Mouse (Mus musculus) layer of hippocampus, postnatal 14 days (tissue): Measurements from ENCODE around the gene Gm10401. TPM values are rescaled to one million over a fixed set of nuclear protein-coding genes. Genes with fewer than 3 reads are reported as not detected.

ENCODE experiments used
- DNase-seq, 2 experiments: peaks; one replicate each; pipeline ENCODE4 v3.0.0; 2021 to 2022; ENCODE audit warnings: low spot score in 2 of 2, mixed read lengths in 1 of 2
- total RNA-seq, 2 experiments: library from RNA; stranded (reverse); gene quantifications; 2 replicates each; pipeline ENCODE4 v1.2.3; 2021

Gene Gm10401
- total RNA-seq, 2 experiments from 2014 or later: not detected

DNA sequence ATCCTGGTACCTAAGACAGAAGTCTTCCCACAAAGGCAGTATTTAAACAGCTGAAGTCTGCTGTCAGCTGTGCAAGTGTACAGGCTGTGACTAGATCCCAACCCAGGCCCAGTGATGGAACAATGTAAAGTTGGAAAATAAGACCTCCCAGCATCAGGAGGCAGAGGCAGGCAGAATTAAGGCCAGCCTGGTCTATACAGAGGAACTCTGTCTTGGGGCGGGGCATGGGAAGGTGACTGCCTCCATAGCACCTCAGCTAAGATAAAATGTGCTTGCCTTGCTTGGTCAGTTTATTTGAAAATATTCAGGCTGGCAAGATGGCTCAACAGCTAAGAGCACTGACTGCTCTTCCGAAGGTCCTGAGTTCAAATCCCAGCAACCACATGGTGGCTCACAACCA lies 27.6 kb downstream of the Gm10401 start:
- DNase-seq: no peak

- no peak for DNase-seq
Observed at GRCm38 (mm10) chr5:115069611-115070010, 28.5 kb downstream of the Gm10401 start.

- DNase-seq: no peak
Observed at GRCm38 (mm10) chr5:115068671-115069421, 29.2 kb downstream of the Gm10401 start.

DNA sequence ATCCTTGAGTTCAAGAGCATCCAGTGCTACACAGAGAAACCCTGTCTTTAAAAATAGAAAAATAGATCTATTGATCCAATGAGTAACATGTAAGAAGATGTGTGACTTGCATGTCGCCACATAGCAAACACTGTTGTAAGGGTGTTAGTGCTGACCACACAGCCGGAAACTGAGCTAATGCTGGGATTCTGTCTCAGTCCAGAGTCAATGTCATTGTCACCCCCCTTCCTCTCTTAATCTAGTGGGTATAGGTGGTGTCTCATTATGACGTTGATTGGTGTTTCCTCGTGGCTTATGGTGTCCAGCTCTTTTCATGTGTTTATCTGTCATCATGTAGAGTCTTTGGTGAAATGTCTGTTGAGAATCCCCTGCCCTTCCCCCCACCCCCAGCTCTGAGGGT lies 31.9 kb downstream of the Gm10401 start:
- DNase-seq: no peak

- DNase-seq: no peak
Observed at GRCm38 (mm10) chr5:115063391-115063790, 34.7 kb downstream of the Gm10401 start.

- DNase-seq: no peak
Observed at GRCm38 (mm10) chr5:115062566-115062965, 35.5 kb downstream of the Gm10401 start.

DNA sequence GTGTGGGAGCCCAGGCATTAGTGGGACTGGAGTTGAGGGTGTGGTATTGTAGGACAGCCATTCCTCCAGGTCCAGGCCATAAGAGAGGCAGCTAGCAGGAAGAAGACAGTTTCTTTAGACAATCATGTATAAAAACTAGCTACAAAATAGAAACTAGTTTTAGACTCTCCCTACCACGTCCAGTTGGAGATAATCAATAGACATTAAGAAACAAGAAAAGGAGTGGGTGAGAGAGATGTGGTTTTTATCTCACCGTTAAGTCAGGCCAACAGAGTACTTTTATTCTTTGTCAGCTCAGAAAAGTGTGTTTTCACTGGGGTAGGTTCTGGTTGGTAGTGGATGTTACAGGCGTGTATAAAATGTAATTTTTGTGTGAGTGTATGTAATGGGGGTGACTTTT lies 37.1 kb downstream of the Gm10401 start:
- DNase-seq: no peak

DNA sequence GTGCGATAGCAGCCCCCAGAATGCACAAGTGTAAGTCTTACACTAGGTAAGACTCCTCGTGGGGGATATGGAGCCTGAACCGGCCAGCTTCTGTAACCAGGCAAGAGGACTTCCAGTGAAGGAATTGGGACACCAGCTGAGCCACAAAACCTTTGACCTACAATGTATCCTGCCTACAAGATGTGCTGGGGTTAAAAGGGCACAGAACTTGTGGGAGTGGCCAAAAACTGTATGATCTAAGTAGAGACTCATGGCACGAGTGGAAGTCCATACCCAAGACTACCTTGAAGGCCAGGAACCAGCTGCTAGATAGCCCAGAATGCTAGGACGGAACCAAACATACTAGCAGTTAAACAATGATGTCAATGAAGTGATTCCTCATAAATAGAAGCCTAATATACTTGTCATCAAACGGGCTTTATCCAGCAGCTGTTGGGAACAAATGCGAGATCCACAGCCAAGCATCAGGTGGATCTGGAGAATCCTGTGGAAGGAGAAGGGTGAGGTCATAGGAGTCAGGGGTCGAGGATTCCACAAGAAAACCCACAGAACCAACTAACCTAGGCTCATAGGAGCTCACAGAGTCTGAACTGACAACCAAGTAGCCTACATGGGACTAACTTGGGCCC lies 37.9 kb downstream of the Gm10401 start:
- DNase-seq: no peak

GRCm38 (mm10) chr5:115058584-115059297 lies 39.4 kb downstream of the Gm10401 start:
- no peak for DNase-seq

DNA sequence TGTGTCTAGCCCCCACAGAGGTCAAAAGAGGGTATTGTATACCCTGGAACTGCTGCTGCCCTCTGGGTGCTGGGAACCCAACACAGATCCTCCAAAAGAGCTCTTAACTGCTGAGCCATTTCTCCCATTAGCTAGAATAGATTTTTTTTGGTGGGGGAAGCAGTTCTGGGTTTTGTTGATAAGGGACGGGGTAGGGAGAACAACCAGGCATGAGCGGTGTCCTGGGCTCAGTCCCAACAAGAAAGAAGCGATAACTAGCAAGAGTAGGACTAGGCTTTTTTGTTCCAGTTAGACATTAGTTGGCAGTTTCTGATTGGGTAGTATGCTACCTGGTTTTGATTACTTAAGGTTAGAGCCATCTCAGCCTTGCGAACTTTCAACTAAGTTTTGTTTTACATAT lies 40.9 kb downstream of the Gm10401 start:
- no peak for DNase-seq

GRCm38 (mm10) chr5:115055418-115055817 lies 42.7 kb downstream of the Gm10401 start:
- DNase-seq: no peak

DNA sequence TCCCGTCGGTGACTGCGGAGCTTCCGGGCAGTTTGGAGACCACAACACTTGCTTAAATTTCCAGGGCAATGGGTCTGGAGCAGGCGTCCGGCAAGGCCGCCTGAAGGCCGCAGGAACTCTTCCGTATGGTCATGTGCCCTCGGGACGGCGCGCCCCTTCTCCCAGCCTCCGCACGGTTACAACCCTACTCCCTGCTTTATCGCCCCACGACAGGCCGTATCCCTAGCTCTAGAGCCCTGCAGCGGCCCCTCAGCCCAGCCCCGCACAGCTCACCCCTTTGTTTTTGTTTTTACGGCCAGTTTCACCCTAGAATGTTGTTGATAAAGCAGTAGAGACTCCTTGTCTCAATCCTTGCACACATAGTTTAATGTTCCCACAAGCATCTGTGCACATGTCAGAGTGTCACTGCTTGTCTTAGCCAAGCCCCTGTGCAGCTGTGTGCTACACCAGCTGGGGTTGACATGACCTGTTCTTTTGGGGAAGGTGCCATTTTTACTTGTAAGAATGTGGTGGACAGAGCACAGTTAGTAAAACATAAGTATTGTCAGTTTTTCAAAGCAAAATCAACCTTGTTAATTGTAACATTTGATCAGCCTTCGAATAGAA lies 44.2 kb downstream of the Gm10401 start:
- DNase-seq: no peak

DNA sequence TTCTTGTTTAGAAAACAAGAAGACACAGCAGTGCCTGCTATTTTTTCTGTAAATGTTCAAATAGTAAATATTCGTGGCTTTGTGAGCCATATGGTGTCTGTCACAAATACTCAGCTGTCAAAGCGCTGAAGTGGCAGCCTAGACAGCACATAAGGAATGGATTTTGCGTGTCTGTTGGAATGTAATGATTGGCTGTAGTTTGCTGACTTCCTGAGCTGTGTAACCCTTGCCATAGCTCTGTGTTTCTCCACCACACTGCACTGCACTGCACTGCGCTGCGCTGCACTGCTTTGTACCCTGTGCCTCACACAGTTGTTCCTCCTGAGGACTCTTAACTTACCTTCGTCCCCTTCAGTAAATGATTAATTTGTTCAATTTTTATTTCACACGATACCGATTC lies 45.5 kb downstream of the Gm10401 start:
- no peak for DNase-seq

DNA sequence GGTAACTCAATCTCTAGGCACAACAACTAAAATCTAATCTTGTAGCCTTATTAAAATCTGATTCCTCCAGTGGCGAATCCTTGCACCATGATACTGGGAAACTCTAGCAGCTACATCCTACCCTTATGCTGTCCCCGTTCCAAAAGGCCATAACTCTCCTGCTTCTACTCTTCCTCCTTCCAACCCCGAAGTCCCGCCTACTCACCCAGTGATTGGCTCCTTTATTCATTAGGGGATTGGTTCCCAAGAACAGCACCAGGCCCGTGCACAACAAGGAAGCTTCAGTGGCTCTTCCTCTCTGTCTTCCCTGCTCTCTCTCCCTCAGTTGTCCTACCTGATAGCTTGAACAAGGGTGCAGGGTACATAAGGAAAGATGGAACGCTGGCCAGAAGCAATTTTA lies 47.3 kb downstream of the Gm10401 start:
- no peak for DNase-seq

DNA sequence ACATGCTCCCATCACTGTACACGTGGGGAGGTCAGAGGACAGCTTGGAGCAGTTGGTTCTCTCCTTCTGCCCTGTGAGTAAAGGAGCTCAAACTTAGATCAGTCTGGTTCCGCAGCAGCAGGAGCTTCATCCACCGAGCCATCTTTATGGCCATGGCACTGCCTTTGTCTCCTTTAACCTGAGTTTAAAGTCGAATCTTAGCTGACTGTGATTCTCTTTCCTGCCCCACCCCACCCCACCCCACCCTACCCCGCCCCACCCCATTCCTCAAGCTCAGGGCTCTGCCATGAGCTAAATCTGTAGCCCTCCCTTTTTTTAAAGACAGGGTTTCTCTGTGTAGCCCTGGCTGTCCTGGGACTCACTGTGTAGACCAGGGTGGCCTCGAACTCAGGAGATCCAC lies 48.4 kb downstream of the Gm10401 start:
- no peak for DNase-seq

Other genes with a start within 250 kb of the Gm10401 start
- not detected for gene 4930519G04Rik, start 244.6 kb downstream of the Gm10401 start, total RNA-seq
- gene Gm9936, start 239.6 kb downstream of the Gm10401 start, total RNA-seq: under 1 TPM; 0.88 to 0.97 TPM
- gene Oasl2, start 201.4 kb downstream of the Gm10401 start, total RNA-seq: 1 to 10 TPM in 1 of 2 experiments, under 1 TPM in 1; 0.64 to 1.4 TPM
- not detected for gene Oasl1, start 175.1 kb downstream of the Gm10401 start, total RNA-seq
- 100 to 1,000 TPM; 187 to 201 TPM for gene 2210016L21Rik, start 156.1 kb downstream of the Gm10401 start, total RNA-seq
- gene Hnf1a, start 127.2 kb downstream of the Gm10401 start, total RNA-seq: not detected
- 10 to 100 TPM; 89.6 to 90.5 TPM for gene Sppl3, start 87.2 kb downstream of the Gm10401 start, total RNA-seq
- gene Acads, start 21.1 kb upstream of the Gm10401 start, total RNA-seq: 1 to 10 TPM; 8.5 to 9.9 TPM
- 10 to 100 TPM; 31.1 to 32.2 TPM for gene Unc119b, start 36.7 kb upstream of the Gm10401 start, total RNA-seq
- 10 to 100 TPM; 78.9 to 87.5 TPM for gene Mlec, start 59.9 kb upstream of the Gm10401 start, total RNA-seq
- gene Cabp1, start 96.1 kb upstream of the Gm10401 start, total RNA-seq: 100 to 1,000 TPM; 107 to 115 TPM
- gene Pop5, start 137.5 kb upstream of the Gm10401 start, total RNA-seq: 10 to 100 TPM; 68.7 to 72.8 TPM
- gene Rnf10, start 174.6 kb upstream of the Gm10401 start, total RNA-seq: 100 to 1,000 TPM; 262 to 266 TPM
- gene Coq5, start 181.4 kb upstream of the Gm10401 start, total RNA-seq: 10 to 100 TPM; 38.8 to 40.3 TPM
- 100 to 1,000 TPM; 770 to 901 TPM for gene Dynll1, start 202.7 kb upstream of the Gm10401 start, total RNA-seq
- 10 to 100 TPM; 82.0 to 88.2 TPM for gene Srsf9, start 228.9 kb upstream of the Gm10401 start, total RNA-seq
- gene Gatc, start 242.9 kb upstream of the Gm10401 start, total RNA-seq: 10 to 100 TPM; 22.3 to 22.6 TPM
- 10 to 100 TPM; 28.8 to 31.4 TPM for gene Triap1, start 242.9 kb upstream of the Gm10401 start, total RNA-seq